ENCODE assay signal across 8 mouse cellular contexts in genomic region chr1:165641786-165642771, GRCm38 (mm10). TPM values are rescaled to one million over a fixed set of nuclear protein-coding genes. Genes with fewer than 3 reads are reported as not detected.
DNase-seq lines count a peak whose midpoint lies in the region; ATAC-seq lines count a peak whose summit lies in the region.

No protein-coding gene starts in this region.

- DNase-seq in adrenal gland, adult (ENCODE audit: inconsistent age in 2 of 2, low spot score in 1 of 2) = peak; percentile 93 to 99
- DNase-seq in embryo, embryonic 10.5 days (ENCODE audit: low spot score) = peak; percentile 89
- peak; percentile 89 for DNase-seq in gastrocnemius, postnatal 14 days
- DNase-seq in left cerebral cortex, postnatal 10 days (ENCODE audit: extremely low spot score in 1 of 2, low spot score in 2 of 2) = peak; percentile 87 to 89
- DNase-seq in right cerebral cortex, postnatal 10 days (ENCODE audit: low spot score in 2 of 2) = peak; percentile 86 to 90
- DNase-seq in urinary bladder, postnatal 25 days (ENCODE audit: low spot score) = peak; percentile 96

- intact Hi-C loops in gastrocnemius, postnatal 14 days (cut with DNase I; ENCODE audit: low total_unique reads) = no loop called here
- intact Hi-C loops in left cerebral cortex, postnatal 10 days (cut with DNase I) = loop anchor here (5.0 to 10.0 kb wide), 2 partner anchors 55 to 177 kb away; partner anchors contain the start of genes Dcaf6 and Mpc2

- peak; percentile 80 for ATAC-seq in inflammation-experienced regulatory T-cells, adult 6 months
- peak; percentile 60 for ATAC-seq in megakaryocyte progenitor cell, adult 5-6 weeks (replicated peaks; ENCODE audit: poor library complexity)

RNA-seq across cellular contexts. Expression of gene Mpzl1, which starts 7.7 kb away (rescaled TPM):
- total RNA-seq in gastrocnemius, postnatal 14 days (2021) = 10 to 100 TPM; 23.8 to 25.6 TPM
- polyA plus RNA-seq in inflammation-experienced regulatory T-cells, adult 6 months (2017; shearing (Covaris generic)) = under 1 TPM in 2 of 3 experiments, not detected in 1; 0.70 to 0.77 TPM
- 10 to 100 TPM; 66.8 to 67.1 TPM for total RNA-seq in left cerebral cortex, postnatal 10 days (2021)
- total RNA-seq in megakaryocyte progenitor cell, adult 5-6 weeks (2015) = 2.3 and 4.1 TPM in 2 replicates
- total RNA-seq in megakaryocyte progenitor cell, adult 5-6 weeks (2017) = 0.33 and 0.84 TPM in 2 replicates

Comparison
In these comparisons a context has a peak if more than half of its experiments do, and no peak if none do; other contexts are left out.
1. Peak in every context shown above with its lines: DNase-seq and ATAC-seq.
2. RNA of gene Mpzl1, which starts 7.7 kb away (total RNA-seq): 66.8 to 67.1 TPM in left cerebral cortex, postnatal 10 days and 23.8 to 25.6 TPM in gastrocnemius, postnatal 14 days; 0.33 to 4.1 TPM in megakaryocyte progenitor cell, adult 5-6 weeks; every median in the first group is over 4 times any median in the second.